Mouse (Mus musculus) MEL (cell line): ENCODE results near the gene Dnajb5.

ENCODE experiments used
- BHLHE40 ChIP-seq: IDR thresholded peaks from 2 replicates; pipeline ENCODE4 v1.6.1; 2012; ENCODE audit warnings: low read depth, mild to moderate bottlenecking, inconsistent platforms, low read length, improper control_type of control experiment, borderline replicate concordance
- CTCF ChIP-seq, 3 experiments: IDR thresholded peaks in 2 of 3; conservative IDR thresholded peaks in 1 of 3; 2 replicates each; pipeline ENCODE4 v1.5.1; 2011 to 2012; ENCODE audit warnings: low read length in 3 of 3, low read depth in 2 of 3, mild to moderate bottlenecking in 2 of 3, improper control_type of control experiment in 1 of 3, inconsistent platforms in 1 of 3, mixed read lengths in 1 of 3, moderate library complexity in 1 of 3; ENCODE audit not compliant: control insufficient read depth in 1 of 3, insufficient read depth in 1 of 3, poor library complexity in 1 of 3, severe bottlenecking in 1 of 3
- POLR2A ChIP-seq, 2 experiments: IDR thresholded peaks; 2 replicates each; pipeline ENCODE4 v1.6.1; 2011 to 2012; ENCODE audit warnings: low read length in 2 of 2, mild to moderate bottlenecking in 2 of 2, control low read depth in 1 of 2, improper control_type of control experiment in 1 of 2, low read depth in 1 of 2, moderate library complexity in 1 of 2; ENCODE audit not compliant: control insufficient read depth in 1 of 2, insufficient read depth in 1 of 2, poor library complexity in 1 of 2
- TCF12 ChIP-seq: IDR thresholded peaks from 2 replicates; pipeline ENCODE4 v1.6.1; 2014; ENCODE audit warnings: low read depth, mild to moderate bottlenecking, inconsistent platforms, low read length, improper control_type of control experiment, moderate library complexity
- ZNF384 ChIP-seq: IDR thresholded peaks from 2 replicates; pipeline ENCODE4 v1.6.1; 2012; ENCODE audit warnings: low read depth, mild to moderate bottlenecking, inconsistent platforms, low read length, improper control_type of control experiment

DNA sequence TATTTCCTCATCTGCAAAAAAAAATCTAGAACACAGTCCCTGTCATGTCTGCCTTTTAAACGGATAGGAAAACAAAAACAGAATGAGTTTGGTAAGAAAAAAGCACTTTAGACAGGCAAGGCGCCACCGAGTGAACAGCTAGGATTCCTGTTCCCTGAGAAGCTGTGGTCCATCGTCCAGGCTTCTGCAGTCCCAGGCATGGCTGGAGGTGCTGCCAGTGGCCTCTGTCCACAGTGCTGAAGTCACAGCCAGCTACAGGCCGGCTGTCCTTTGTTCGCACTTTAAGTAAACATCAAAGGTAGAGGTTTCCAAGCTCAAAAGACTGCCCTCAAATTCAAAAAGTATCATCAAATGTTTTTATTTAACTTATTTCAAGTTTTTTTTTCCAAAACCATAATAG lies 4.6 kb upstream of the Dnajb5 start:
- TF ChIP-seq CTCF (IDR thresholded peaks at IDR 0.05 in 2 of 3, conservative IDR thresholded peaks at IDR 0.05 in 1 of 3; ENCODE audit: control insufficient read depth in 1 of 3, insufficient read depth in 1 of 3, low read depth in 2 of 3, low read length in 3 of 3, poor library complexity in 1 of 3, severe bottlenecking in 1 of 3) (no peak), BHLHE40 (no peak), POLR2A (IDR thresholded peaks at IDR 0.05; ENCODE audit: control insufficient read depth in 1 of 2, insufficient read depth in 1 of 2, low read depth in 1 of 2, low read length in 2 of 2, poor library complexity in 1 of 2) (no peak), TCF12 (no peak), ZNF384 (no peak)
